Mouse (Mus musculus): ENCODE measurements around the gene Igf2bp3. TPM values are rescaled to one million over a fixed set of nuclear protein-coding genes. Genes with fewer than 3 reads are reported as not detected.

The Igf2bp3 gene
- polyA plus RNA-seq, 1 experiment from 2014 or later = 73.4 TPM

DNA sequence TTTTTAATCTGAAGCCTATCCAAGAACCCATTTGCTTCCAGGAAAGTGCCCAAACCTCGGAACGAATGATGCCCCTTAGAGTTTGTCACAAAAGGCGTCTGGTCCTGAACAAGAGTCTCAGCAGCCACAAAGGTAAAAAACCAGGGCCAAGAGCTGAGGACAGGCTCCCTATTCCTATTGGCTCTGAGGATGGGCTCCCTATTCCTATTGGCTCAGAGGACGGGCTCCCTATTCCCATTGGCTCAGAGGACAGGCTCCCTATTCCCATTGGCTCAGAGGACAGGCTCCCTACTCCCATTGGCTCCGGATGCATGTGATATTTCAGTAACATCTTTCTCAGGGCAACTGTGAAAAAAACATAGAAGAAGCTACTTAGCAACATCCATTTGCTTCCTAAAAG is 5.8 kb downstream of the Igf2bp3 start:
- Histone ChIP-seq H3K9ac (ENCODE audit: low read depth, low read length) (no peak overlapping the region), H3K9me3 (ENCODE audit: control insufficient read depth, low read length) (no peaks in the 10 kb centered on the region), H3K27me3 (ENCODE audit: control insufficient read depth, insufficient read depth, low read length) (no peaks in the 10 kb centered on the region), H3K27ac (ENCODE audit: low read depth, low read length) (no peak overlapping the region), H3K4me1 (ENCODE audit: control insufficient read depth, insufficient read depth, low read length) (peaks cover 40% of the 10 kb centered on the region), H3K36me3 (ENCODE audit: control insufficient read depth, insufficient read depth, low read length) (peaks cover 31% of the 10 kb centered on the region; the same call in 1 of the 2 replicates), H3K4me3 (ENCODE audit: low read length) (no peak overlapping the region), H3K4me2 (replicated peaks; ENCODE audit: low read depth, low read length) (peak overlapping the region; percentile 10; the same call in 1 of the 2 replicates)
- no peak for ATAC-seq (ENCODE audit: low FRiP score, low TSS enrichment)
- WGBS = 92% methylated on average over 5 of the region's 5 CpGs

DNA sequence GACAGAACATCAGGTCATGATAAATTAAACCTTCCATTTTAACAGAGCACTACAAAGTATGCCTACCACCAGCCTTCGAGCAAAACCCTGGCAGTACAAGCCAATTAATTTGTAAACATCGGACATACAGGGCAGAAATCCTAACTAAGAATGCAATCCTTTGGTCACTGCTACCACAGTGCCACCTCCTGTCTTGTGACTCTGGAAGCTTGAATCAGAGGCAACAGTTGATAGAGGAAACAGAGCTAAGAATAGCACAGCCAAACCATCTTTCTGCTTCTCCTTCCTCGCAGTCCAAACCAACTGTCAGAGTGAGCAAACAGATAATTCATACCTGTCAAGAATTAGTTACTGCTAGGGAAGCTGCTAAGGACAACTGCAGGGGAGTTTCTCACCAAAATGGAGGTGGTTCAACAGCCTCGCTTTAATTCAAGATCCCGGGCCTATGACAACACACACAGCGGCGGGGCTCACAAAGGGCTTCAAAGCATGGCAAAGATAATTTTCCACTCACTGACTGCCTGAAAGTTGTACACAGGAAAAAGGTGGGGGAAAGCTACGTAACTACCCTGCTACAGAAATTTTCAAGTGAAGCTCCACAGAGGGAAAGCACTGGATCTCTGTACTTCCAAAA is 6.3 kb downstream of the Igf2bp3 start:
- H3K27me3 ChIP-seq (ENCODE audit: control insufficient read depth, insufficient read depth, low read length) = no peaks in the 10 kb centered on the region
- no peak overlapping the region for H3K4me3 ChIP-seq (ENCODE audit: low read length)
- H3K36me3 ChIP-seq (ENCODE audit: control insufficient read depth, insufficient read depth, low read length) = peaks cover 35% of the 10 kb centered on the region; the same call in 1 of the 2 replicates
- H3K27ac ChIP-seq (ENCODE audit: low read depth, low read length) = no peak overlapping the region
- peak overlapping the region; percentile 10; the same call in 1 of the 2 replicates for H3K4me2 ChIP-seq (replicated peaks; ENCODE audit: low read depth, low read length)
- H3K9me3 ChIP-seq (ENCODE audit: control insufficient read depth, low read length) = no peaks in the 10 kb centered on the region
- H3K4me1 ChIP-seq (ENCODE audit: control insufficient read depth, insufficient read depth, low read length) = peaks cover 40% of the 10 kb centered on the region
- WGBS = 65% methylated on average over 8 of the region's 8 CpGs
- no peak overlapping the region for H3K9ac ChIP-seq (ENCODE audit: low read depth, low read length)
- no peak for ATAC-seq (ENCODE audit: low FRiP score, low TSS enrichment)

DNA sequence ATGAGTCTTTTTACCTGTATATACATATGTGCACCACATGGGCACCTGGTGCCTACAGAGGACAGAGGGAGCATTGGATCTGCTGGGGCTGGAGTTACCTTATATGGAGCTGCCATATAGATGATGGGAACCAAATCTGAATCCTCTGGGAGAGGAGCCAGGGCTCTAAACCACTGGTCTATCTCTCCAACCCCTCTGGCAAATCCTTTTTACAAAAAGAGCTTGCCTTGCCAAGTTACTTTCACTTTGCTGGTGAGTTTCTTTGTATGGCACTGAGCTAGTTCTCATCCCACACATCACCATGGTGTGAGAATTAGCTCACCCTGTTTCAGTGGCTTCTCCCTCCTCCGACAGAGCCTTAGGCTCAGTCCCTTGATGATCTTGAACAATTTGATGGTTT is 8.3 kb downstream of the Igf2bp3 start:
- no peak overlapping the region for H3K9ac ChIP-seq (ENCODE audit: low read depth, low read length)
- no peak overlapping the region for H3K4me2 ChIP-seq (replicated peaks; ENCODE audit: low read depth, low read length)
- H3K27ac ChIP-seq (ENCODE audit: low read depth, low read length) = no peak overlapping the region
- no peak overlapping the region for H3K4me3 ChIP-seq (ENCODE audit: low read length)
- peaks cover 35% of the 10 kb centered on the region; the same call in 1 of the 2 replicates for H3K36me3 ChIP-seq (ENCODE audit: control insufficient read depth, insufficient read depth, low read length)
- no peaks in the 10 kb centered on the region for H3K27me3 ChIP-seq (ENCODE audit: control insufficient read depth, insufficient read depth, low read length)
- H3K4me1 ChIP-seq (ENCODE audit: control insufficient read depth, insufficient read depth, low read length) = peaks cover 22% of the 10 kb centered on the region
- no peak for ATAC-seq (ENCODE audit: low FRiP score, low TSS enrichment)
- no peaks in the 10 kb centered on the region for H3K9me3 ChIP-seq (ENCODE audit: control insufficient read depth, low read length)
- 82% methylated on average over 1 of the region's 1 CpGs for WGBS

DNA sequence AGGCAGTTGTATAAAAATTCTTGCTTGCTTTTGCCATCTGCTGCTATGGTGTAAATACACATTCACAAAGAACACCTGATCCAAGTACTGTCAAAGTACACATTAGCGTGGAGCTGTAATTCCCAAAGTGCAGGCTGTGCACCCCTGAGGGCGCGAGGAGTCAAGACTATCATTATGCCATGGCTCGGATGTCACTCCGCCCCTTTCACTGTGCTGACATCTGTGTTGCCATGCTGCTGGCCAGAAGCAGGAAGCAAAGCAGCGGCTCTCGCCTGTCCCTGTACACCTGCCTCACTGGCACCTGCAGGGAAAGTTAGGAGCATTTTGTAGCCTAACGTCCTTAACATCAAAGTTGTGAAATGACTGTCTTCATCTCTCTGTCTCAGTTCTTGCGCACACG is 19.6 kb downstream of the Igf2bp3 start:
- Histone ChIP-seq H3K9ac (ENCODE audit: low read depth, low read length) (no peak overlapping the region), H3K9me3 (ENCODE audit: control insufficient read depth, low read length) (no peaks in the 10 kb centered on the region; the same call in 1 of the 2 replicates), H3K36me3 (ENCODE audit: control insufficient read depth, insufficient read depth, low read length) (peaks cover 4% of the 10 kb centered on the region; the same call in 1 of the 2 replicates), H3K4me1 (ENCODE audit: control insufficient read depth, insufficient read depth, low read length) (no peaks in the 10 kb centered on the region), H3K27ac (ENCODE audit: low read depth, low read length) (no peak overlapping the region), H3K27me3 (ENCODE audit: control insufficient read depth, insufficient read depth, low read length) (no peaks in the 10 kb centered on the region), H3K4me3 (ENCODE audit: low read length) (no peak overlapping the region), H3K4me2 (replicated peaks; ENCODE audit: low read depth, low read length) (no peak overlapping the region)
- ATAC-seq (ENCODE audit: low FRiP score, low TSS enrichment) = no peak
- WGBS = 82% methylated on average over 10 of the region's 10 CpGs

DNA sequence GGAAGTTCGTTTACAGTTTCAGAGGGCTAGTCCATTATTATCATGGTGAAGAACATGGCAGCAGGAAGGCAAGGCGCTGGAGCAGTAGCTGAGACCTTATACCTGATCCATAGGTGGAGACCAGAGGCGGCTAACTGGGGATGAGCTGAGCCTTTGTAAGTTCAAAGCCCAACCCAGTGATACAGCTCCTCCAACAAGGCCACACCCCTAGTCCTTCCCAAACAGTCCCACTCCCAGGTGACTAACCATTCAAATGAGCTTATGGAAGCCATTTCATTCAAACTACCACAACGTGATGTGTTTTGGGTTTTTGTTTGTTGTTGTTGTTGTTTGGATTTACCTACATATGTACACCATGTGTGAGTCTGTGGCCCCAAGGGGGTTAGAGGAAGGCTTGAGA is 20.2 kb downstream of the Igf2bp3 start:
- Histone ChIP-seq H3K9me3 (ENCODE audit: control insufficient read depth, low read length) (no peaks in the 10 kb centered on the region; the same call in 1 of the 2 replicates), H3K27ac (ENCODE audit: low read depth, low read length) (no peak overlapping the region), H3K9ac (ENCODE audit: low read depth, low read length) (no peak overlapping the region), H3K27me3 (ENCODE audit: control insufficient read depth, insufficient read depth, low read length) (no peaks in the 10 kb centered on the region), H3K4me1 (ENCODE audit: control insufficient read depth, insufficient read depth, low read length) (no peaks in the 10 kb centered on the region), H3K36me3 (ENCODE audit: control insufficient read depth, insufficient read depth, low read length) (peaks cover 4% of the 10 kb centered on the region; the same call in 1 of the 2 replicates), H3K4me3 (ENCODE audit: low read length) (no peak overlapping the region), H3K4me2 (replicated peaks; ENCODE audit: low read depth, low read length) (no peak overlapping the region)
- WGBS = 95% methylated on average over 4 of the region's 4 CpGs
- no peak for ATAC-seq (ENCODE audit: low FRiP score, low TSS enrichment)

DNA sequence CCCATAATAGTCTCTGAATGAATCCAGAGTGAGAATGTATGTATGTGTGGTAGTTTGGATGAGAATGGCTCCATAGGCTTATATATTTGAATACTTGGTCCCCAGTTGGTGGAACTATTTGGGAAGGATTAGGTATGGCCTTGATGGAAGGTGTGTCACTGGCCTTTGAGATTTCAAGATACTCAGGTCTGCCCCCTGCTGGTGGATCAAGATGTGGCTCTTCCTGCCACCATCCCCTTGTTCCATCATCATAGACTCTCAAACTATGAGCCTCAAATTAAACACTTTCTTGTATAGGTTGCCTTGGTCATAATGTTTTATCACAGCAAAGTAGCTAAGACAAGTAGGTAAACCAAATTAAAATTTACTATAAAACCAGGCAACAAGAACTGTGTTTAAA is 25.4 kb downstream of the Igf2bp3 start:
- Histone ChIP-seq H3K4me3 (ENCODE audit: low read length) (no peak overlapping the region), H3K9ac (ENCODE audit: low read depth, low read length) (no peak overlapping the region), H3K27me3 (ENCODE audit: control insufficient read depth, insufficient read depth, low read length) (no peaks in the 10 kb centered on the region), H3K36me3 (ENCODE audit: control insufficient read depth, insufficient read depth, low read length) (peaks cover 4% of the 10 kb centered on the region; the same call in 1 of the 2 replicates), H3K4me2 (replicated peaks; ENCODE audit: low read depth, low read length) (no peak overlapping the region), H3K9me3 (ENCODE audit: control insufficient read depth, low read length) (no peaks in the 10 kb centered on the region), H3K27ac (ENCODE audit: low read depth, low read length) (no peak overlapping the region), H3K4me1 (ENCODE audit: control insufficient read depth, insufficient read depth, low read length) (peaks cover 4% of the 10 kb centered on the region; the same call in 1 of the 2 replicates)
- no peak for ATAC-seq (ENCODE audit: low FRiP score, low TSS enrichment)

DNA sequence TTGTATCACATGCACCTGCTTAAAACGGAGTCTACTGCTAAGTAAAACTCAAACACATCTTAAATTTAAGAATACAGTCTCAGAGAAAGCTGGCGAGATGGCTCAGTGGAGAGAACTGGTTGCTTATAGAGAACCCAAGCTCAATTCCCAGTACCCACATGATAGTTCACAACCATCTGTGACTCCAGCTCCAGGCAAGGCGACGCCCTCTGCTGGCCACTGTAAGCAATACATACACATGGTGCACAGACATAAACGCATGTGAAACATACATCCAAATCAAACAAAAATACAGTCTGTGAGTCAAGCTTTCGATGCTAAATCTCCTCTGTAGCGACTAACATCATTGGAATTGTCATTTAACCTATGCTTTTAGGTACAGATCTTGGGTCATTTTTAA is 27.5 kb downstream of the Igf2bp3 start:
- no peak for ATAC-seq (ENCODE audit: low FRiP score, low TSS enrichment)
- H3K27me3 ChIP-seq (ENCODE audit: control insufficient read depth, insufficient read depth, low read length) = no peaks in the 10 kb centered on the region
- H3K9ac ChIP-seq (ENCODE audit: low read depth, low read length) = no peak overlapping the region
- WGBS = 87% methylated on average over 7 of the region's 7 CpGs
- no peak overlapping the region for H3K27ac ChIP-seq (ENCODE audit: low read depth, low read length)
- no peak overlapping the region for H3K4me3 ChIP-seq (ENCODE audit: low read length)
- peaks cover 4% of the 10 kb centered on the region; the same call in 1 of the 2 replicates for H3K36me3 ChIP-seq (ENCODE audit: control insufficient read depth, insufficient read depth, low read length)
- peaks cover 4% of the 10 kb centered on the region; the same call in 1 of the 2 replicates for H3K4me1 ChIP-seq (ENCODE audit: control insufficient read depth, insufficient read depth, low read length)
- no peaks in the 10 kb centered on the region for H3K9me3 ChIP-seq (ENCODE audit: control insufficient read depth, low read length)
- no peak overlapping the region for H3K4me2 ChIP-seq (replicated peaks; ENCODE audit: low read depth, low read length)

DNA sequence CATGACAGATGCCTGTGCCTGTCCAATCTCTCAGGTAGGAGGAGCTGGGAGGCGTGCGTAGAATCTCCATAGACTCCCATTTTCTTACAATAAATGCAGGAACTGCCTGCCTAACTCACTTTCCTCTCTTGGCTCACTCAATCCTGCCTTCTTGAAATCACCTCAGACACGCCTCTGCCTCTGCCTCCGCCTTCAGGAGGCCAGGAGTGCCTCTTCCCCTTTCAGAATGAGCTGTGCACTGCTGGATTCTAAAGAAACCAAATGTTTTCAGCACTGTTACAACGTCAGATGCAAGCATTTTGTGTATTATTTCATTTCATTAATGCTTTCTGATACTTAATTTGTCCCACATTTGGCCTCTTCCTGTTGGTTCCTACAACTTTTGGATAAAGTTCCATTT is 38.7 kb downstream of the Igf2bp3 start:
- ATAC-seq (ENCODE audit: low FRiP score, low TSS enrichment) = no peak
- Histone ChIP-seq H3K4me3 (ENCODE audit: low read length) (no peak overlapping the region), H3K9me3 (ENCODE audit: control insufficient read depth, low read length) (no peaks in the 10 kb centered on the region), H3K27ac (ENCODE audit: low read depth, low read length) (no peak overlapping the region), H3K4me2 (replicated peaks; ENCODE audit: low read depth, low read length) (no peak overlapping the region), H3K4me1 (ENCODE audit: control insufficient read depth, insufficient read depth, low read length) (no peaks in the 10 kb centered on the region; the same call in 1 of the 2 replicates), H3K36me3 (ENCODE audit: control insufficient read depth, insufficient read depth, low read length) (no peaks in the 10 kb centered on the region), H3K27me3 (ENCODE audit: control insufficient read depth, insufficient read depth, low read length) (no peaks in the 10 kb centered on the region), H3K9ac (ENCODE audit: low read depth, low read length) (no peak overlapping the region)
- 84% methylated on average over 5 of the region's 5 CpGs for WGBS

DNA sequence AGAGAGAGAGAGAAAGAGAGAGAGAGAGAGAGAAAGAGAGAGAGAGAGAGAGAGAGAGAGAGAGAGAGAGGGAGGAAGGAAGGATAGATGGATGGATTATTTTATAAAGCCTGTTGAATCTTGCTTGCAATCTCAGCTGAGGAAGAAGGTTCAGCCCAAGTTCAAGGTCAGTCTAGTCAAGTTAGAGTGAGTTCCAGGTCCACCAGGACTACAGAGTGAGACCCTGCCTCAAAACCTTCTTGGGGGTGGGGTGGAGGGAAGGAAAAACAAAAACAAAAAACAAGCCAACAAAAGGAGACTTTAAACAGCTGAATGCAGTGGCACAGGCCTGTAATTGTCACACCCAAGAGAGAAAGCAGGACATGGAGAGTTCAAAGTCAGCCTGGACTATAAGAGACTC is 40.1 kb downstream of the Igf2bp3 start:
- H3K9me3 ChIP-seq (ENCODE audit: control insufficient read depth, low read length) = no peaks in the 10 kb centered on the region
- H3K9ac ChIP-seq (ENCODE audit: low read depth, low read length) = no peak overlapping the region
- no peaks in the 10 kb centered on the region for H3K36me3 ChIP-seq (ENCODE audit: control insufficient read depth, insufficient read depth, low read length)
- no peak overlapping the region for H3K27ac ChIP-seq (ENCODE audit: low read depth, low read length)
- no peaks in the 10 kb centered on the region; the same call in 1 of the 2 replicates for H3K4me1 ChIP-seq (ENCODE audit: control insufficient read depth, insufficient read depth, low read length)
- no peak for ATAC-seq (ENCODE audit: low FRiP score, low TSS enrichment)
- no peaks in the 10 kb centered on the region for H3K27me3 ChIP-seq (ENCODE audit: control insufficient read depth, insufficient read depth, low read length)
- H3K4me3 ChIP-seq (ENCODE audit: low read length) = no peak overlapping the region
- no peak overlapping the region for H3K4me2 ChIP-seq (replicated peaks; ENCODE audit: low read depth, low read length)

Measured in kidney, embryonic 14.5 days (tissue).